Mouse (Mus musculus): ENCODE results near the gene Prss8. TPM values are rescaled to one million over a fixed set of nuclear protein-coding genes. Genes with fewer than 3 reads are reported as not detected.

Gene Prss8
- 0.59 and 0.96 TPM in 2 replicates for polyA plus RNA-seq (2016; fragmentation: Nextera tagmentation; extraction: Ambion mirVana)

GRCm38 (mm10) chr7:127929923-127930322 is at the start of gene Prss8:
TSS of gene Prss8 (minus strand) at chr7:127930104.
- ATAC-seq (ENCODE audit: insufficient number of reproducible peaks, low FRiP score) = no peak
- Histone ChIP-seq H3K4me2 (peak within 1 kb of the TSS; percentile 58), H3K9me3 (replicated peaks) (no peaks in the 10 kb centered on the region), H3K4me1 (replicated peaks) (peaks cover 33% of the 10 kb centered on the region), H3K4me3 (peak within 1 kb of the TSS; percentile 29), H3K27ac (ENCODE audit: poor library complexity, severe bottlenecking) (no peak within 1 kb of the TSS), H3K36me3 (peaks cover 11% of the 10 kb centered on the region), H3K27me3 (replicated peaks) (peaks cover 23% of the 10 kb centered on the region), H3K9ac (peak within 1 kb of the TSS; percentile 22)
- WGBS = 11% methylated on average over 6 of the region's 6 CpGs

GRCm38 (mm10) chr7:127978856-127979255 is 49.0 kb upstream of the Prss8 start:
- Histone ChIP-seq H3K9me3 (replicated peaks) (no peaks in the 10 kb centered on the region), H3K4me2 (no peak overlapping the region), H3K27me3 (replicated peaks) (no peaks in the 10 kb centered on the region), H3K9ac (no peak overlapping the region), H3K4me3 (no peak overlapping the region), H3K27ac (ENCODE audit: poor library complexity, severe bottlenecking) (no peak overlapping the region), H3K36me3 (peaks cover 93% of the 10 kb centered on the region), H3K4me1 (replicated peaks) (no peaks in the 10 kb centered on the region)
- 99% methylated on average over 2 of the region's 2 CpGs for WGBS
- no peak for ATAC-seq (ENCODE audit: insufficient number of reproducible peaks, low FRiP score)

GRCm38 (mm10) chr7:127974413-127974930 is 44.6 kb upstream of the Prss8 start:
- Histone ChIP-seq H3K9me3 (replicated peaks) (no peaks in the 10 kb centered on the region), H3K36me3 (peaks cover 93% of the 10 kb centered on the region), H3K27ac (ENCODE audit: poor library complexity, severe bottlenecking) (no peak overlapping the region), H3K4me3 (no peak overlapping the region), H3K9ac (no peak overlapping the region), H3K4me2 (no peak overlapping the region), H3K4me1 (replicated peaks) (0 out of 2 replicates have a peak, but pooled peaks cover 8% of the 10 kb centered on the region), H3K27me3 (replicated peaks) (no peaks in the 10 kb centered on the region)
- no peak for ATAC-seq (ENCODE audit: insufficient number of reproducible peaks, low FRiP score)
- WGBS = 92% methylated on average over 2 of the region's 2 CpGs

GRCm38 (mm10) chr7:127967922-127968828 is 38.3 kb upstream of the Prss8 start:
- Histone ChIP-seq H3K9me3 (replicated peaks) (no peaks in the 10 kb centered on the region), H3K4me1 (replicated peaks) (peaks cover 20% of the 10 kb centered on the region), H3K27me3 (replicated peaks) (no peaks in the 10 kb centered on the region), H3K4me3 (peak overlapping the region; percentile 93), H3K9ac (peak overlapping the region; percentile 99), H3K4me2 (peak overlapping the region; percentile 87), H3K36me3 (peaks cover 37% of the 10 kb centered on the region), H3K27ac (ENCODE audit: poor library complexity, severe bottlenecking) (peak overlapping the region; percentile 97)
- WGBS = under 1% methylated on average over 28 of the region's 42 CpGs
- peak; percentile 63; the same call in 1 of the 2 replicates for ATAC-seq (ENCODE audit: insufficient number of reproducible peaks, low FRiP score)

GRCm38 (mm10) chr7:127967004-127967921 is 37.4 kb upstream of the Prss8 start, which contains the start of gene Fus:
TSS of gene Fus (plus strand) at chr7:127967457.
- Histone ChIP-seq H3K9me3 (replicated peaks) (no peaks in the 10 kb centered on the region), H3K4me3 (peak within 1 kb of the TSS; percentile 93), H3K4me2 (peak within 1 kb of the TSS; percentile 87), H3K9ac (peak within 1 kb of the TSS; percentile 99), H3K27ac (ENCODE audit: poor library complexity, severe bottlenecking) (peak within 1 kb of the TSS; percentile 97), H3K4me1 (replicated peaks) (peaks cover 17% of the 10 kb centered on the region), H3K36me3 (peaks cover 29% of the 10 kb centered on the region), H3K27me3 (replicated peaks) (no peaks in the 10 kb centered on the region)
- ATAC-seq (ENCODE audit: insufficient number of reproducible peaks, low FRiP score) = peak; percentile 96
- under 1% methylated on average over 92 of the region's 92 CpGs for WGBS

- H3K9ac ChIP-seq = peak overlapping the region; percentile 99
- H3K36me3 ChIP-seq = peaks cover 21% of the 10 kb centered on the region
- ATAC-seq (ENCODE audit: insufficient number of reproducible peaks, low FRiP score) = no peak
- peak overlapping the region; percentile 97 for H3K27ac ChIP-seq (ENCODE audit: poor library complexity, severe bottlenecking)
- peak overlapping the region; percentile 87 for H3K4me2 ChIP-seq
- H3K4me1 ChIP-seq (replicated peaks) = peaks cover 17% of the 10 kb centered on the region
- peak overlapping the region; percentile 93 for H3K4me3 ChIP-seq
- no peaks in the 10 kb centered on the region for H3K27me3 ChIP-seq (replicated peaks)
- WGBS = 13% methylated on average over 10 of the region's 10 CpGs
- no peaks in the 10 kb centered on the region for H3K9me3 ChIP-seq (replicated peaks)
Observed at GRCm38 (mm10) chr7:127966371-127966918, 36.5 kb upstream of the Prss8 start.

- H3K27me3 ChIP-seq (replicated peaks) = 0 out of 2 replicates have a peak, but pooled peaks cover 3% of the 10 kb centered on the region
- ATAC-seq (ENCODE audit: insufficient number of reproducible peaks, low FRiP score) = no peak
- no peak overlapping the region for H3K9ac ChIP-seq
- H3K4me2 ChIP-seq = no peak overlapping the region
- no peak overlapping the region for H3K4me3 ChIP-seq
- H3K36me3 ChIP-seq = no peaks in the 10 kb centered on the region
- no peak overlapping the region for H3K27ac ChIP-seq (ENCODE audit: poor library complexity, severe bottlenecking)
- H3K9me3 ChIP-seq (replicated peaks) = 0 out of 2 replicates have a peak, but pooled peaks cover 5% of the 10 kb centered on the region
- no peaks in the 10 kb centered on the region for H3K4me1 ChIP-seq (replicated peaks)
- WGBS = 54% methylated on average over 5 of the region's 5 CpGs
Observed at GRCm38 (mm10) chr7:127959364-127959763, 29.5 kb upstream of the Prss8 start.

GRCm38 (mm10) chr7:127952864-127953581 is 23.1 kb upstream of the Prss8 start:
- peaks cover 6% of the 10 kb centered on the region; the same call in 1 of the 2 replicates for H3K27me3 ChIP-seq (replicated peaks)

GRCm38 (mm10) chr7:127946470-127947023 is 16.6 kb upstream of the Prss8 start, which contains the start of gene Prss36:
TSS of gene Prss36 (minus strand) at chr7:127946725.
- peaks cover 42% of the 10 kb centered on the region for H3K27me3 ChIP-seq (replicated peaks)
- no peak for ATAC-seq (ENCODE audit: insufficient number of reproducible peaks, low FRiP score)
- no peaks in the 10 kb centered on the region for H3K9me3 ChIP-seq (replicated peaks)
- 71% methylated on average over 6 of the region's 6 CpGs for WGBS
- H3K27ac ChIP-seq (ENCODE audit: poor library complexity, severe bottlenecking) = no peak within 1 kb of the TSS
- no peak within 1 kb of the TSS for H3K4me3 ChIP-seq
- peaks cover 8% of the 10 kb centered on the region; the same call in 1 of the 2 replicates for H3K4me1 ChIP-seq (replicated peaks)
- H3K4me2 ChIP-seq = no peak within 1 kb of the TSS
- H3K36me3 ChIP-seq = no peaks in the 10 kb centered on the region
- no peak within 1 kb of the TSS for H3K9ac ChIP-seq

More at GRCm38 (mm10) chr7:127952864-127953581, 23.1 kb upstream of the Prss8 start:
- no peak overlapping the region for H3K27ac ChIP-seq (ENCODE audit: poor library complexity, severe bottlenecking)
- H3K36me3 ChIP-seq = no peaks in the 10 kb centered on the region
- H3K9ac ChIP-seq = no peak overlapping the region
- H3K4me1 ChIP-seq (replicated peaks) = no peaks in the 10 kb centered on the region
- 27% methylated on average over 13 of the region's 13 CpGs for WGBS
- no peak overlapping the region for H3K4me3 ChIP-seq
- ATAC-seq (ENCODE audit: insufficient number of reproducible peaks, low FRiP score) = no peak
- no peaks in the 10 kb centered on the region for H3K9me3 ChIP-seq (replicated peaks)
- H3K4me2 ChIP-seq = no peak overlapping the region

Measured in heart, embryonic 12.5 days (tissue).